Mouse (Mus musculus) embryo, embryonic 11 days (tissue): ENCODE measurements around the gene Iqgap3.

Experiments
- DNase-seq: peaks from one replicate; pipeline ENCODE4 v3.0.0-alpha.2; 2015

Gene Iqgap3

GRCm38 (mm10) chr3:88150999-88151364 lies 69.2 kb downstream of the Iqgap3 start:
- no peak for DNase-seq

- peak; percentile 65 for DNase-seq
Measured at GRCm38 (mm10) chr3:88152056-88152455, 70.3 kb downstream of the Iqgap3 start.

- DNase-seq, result no peak
Measured at GRCm38 (mm10) chr3:88153290-88154011, 71.7 kb downstream of the Iqgap3 start.

DNA sequence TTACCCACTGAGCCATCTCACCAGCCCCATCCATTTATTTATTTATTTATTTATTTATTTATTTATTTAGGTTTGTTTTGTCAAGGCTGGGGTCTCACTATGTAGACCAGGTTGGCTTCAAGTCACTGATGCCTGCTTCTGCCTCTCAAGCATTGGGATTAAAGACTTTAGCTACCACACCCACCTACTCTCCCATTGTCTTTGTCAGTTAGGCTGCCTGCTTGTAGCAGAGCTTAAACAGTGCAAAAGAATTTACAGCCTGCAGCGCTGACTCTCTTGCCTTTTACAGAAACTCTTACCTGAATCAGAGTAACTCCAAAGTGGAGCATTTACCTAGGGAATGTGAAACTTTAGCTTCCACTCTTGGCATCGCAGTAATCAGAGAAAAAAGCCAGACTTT lies 72.5 kb downstream of the Iqgap3 start:
- DNase-seq, result no peak

DNA sequence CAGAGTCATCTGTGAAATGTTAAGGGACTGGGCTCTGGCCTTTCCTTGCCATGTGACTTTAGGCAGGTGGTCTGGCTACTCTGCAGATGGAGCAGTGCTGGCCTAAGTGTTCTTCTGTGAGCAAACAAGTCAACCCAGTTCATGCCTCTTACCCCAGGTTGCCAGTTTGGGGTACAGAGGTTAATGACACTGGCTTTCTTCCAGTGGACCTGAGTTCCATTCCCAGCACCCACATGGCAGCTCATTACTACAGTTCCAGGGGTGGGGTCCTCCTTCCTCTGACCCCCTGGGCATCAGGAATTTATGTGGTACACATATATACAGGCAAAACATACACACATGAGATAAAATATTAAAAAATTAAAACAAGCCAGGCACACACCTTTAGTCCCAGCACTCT lies 75.0 kb downstream of the Iqgap3 start:
- DNase-seq, result no peak

- DNase-seq, result peak; percentile 92
Measured at GRCm38 (mm10) chr3:88157771-88158597, 76.2 kb downstream of the Iqgap3 start.

DNA sequence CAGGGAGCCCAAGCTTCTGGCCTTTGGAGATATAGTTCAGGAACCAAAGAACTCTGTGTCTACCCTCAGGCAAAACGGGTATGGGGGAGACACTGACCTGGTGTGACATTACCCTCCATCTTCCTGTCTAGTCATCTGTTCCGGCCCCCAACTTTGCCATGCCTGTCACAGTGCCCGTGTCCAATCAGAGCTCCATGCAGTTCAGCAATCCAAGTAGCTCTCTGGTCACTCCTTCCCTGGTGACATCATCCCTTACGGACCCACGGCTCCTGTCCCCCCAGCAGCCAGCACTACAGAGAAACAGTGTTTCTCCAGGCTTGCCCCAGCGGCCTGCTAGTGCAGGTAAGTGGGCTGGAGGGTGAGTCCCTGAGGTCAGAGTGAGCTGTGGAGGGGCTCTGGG lies 77.2 kb downstream of the Iqgap3 start:
- DNase-seq, result no peak

- no peak for DNase-seq
Measured at GRCm38 (mm10) chr3:88160856-88161255, 79.1 kb downstream of the Iqgap3 start.

DNA sequence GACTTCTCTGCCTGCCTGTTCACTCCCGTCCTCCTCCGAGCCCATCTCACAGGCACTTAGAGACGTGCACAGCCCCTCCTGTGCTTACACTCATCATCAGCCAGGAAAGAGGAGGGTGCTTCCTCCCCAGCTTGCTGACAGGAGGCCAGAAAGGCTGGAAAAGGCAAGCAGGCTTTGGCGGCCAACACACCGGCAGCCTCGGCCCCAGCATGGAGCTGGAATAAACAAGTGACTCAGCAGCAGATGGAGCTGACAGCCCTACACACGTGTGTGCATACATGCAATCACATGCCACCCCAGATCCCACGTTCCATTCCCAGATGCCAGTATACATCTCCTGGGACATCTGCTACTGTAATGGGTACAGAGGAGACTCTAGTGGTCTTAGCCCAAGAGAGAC lies 80.5 kb downstream of the Iqgap3 start:
- no peak for DNase-seq

- DNase-seq, result no peak
Measured at GRCm38 (mm10) chr3:88162811-88163210, 81.0 kb downstream of the Iqgap3 start.

GRCm38 (mm10) chr3:88163847-88164246 lies 82.1 kb downstream of the Iqgap3 start:
- no peak for DNase-seq

DNA sequence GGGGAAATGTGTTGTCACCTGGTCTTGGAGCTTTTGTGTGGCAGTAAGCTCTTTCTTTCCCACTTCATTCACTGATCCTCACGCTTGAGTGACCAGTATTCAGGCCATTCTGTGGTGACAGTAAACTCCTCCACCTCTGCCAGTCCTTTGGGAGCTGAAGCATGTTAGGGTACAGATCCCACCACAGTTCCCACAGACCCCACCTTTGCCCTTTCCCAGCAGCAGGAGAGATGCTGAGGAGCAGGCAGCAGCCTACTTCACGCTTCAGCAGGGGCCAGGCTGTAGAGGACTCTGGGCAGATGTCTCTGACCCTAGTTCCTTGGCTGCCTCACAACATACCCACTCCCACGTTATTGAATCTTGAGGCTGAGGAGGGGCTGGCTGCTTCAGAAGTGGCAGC lies 82.5 kb downstream of the Iqgap3 start:
- DNase-seq, result no peak

- no peak for DNase-seq
Measured at GRCm38 (mm10) chr3:88166056-88166455, 84.3 kb downstream of the Iqgap3 start.

DNA sequence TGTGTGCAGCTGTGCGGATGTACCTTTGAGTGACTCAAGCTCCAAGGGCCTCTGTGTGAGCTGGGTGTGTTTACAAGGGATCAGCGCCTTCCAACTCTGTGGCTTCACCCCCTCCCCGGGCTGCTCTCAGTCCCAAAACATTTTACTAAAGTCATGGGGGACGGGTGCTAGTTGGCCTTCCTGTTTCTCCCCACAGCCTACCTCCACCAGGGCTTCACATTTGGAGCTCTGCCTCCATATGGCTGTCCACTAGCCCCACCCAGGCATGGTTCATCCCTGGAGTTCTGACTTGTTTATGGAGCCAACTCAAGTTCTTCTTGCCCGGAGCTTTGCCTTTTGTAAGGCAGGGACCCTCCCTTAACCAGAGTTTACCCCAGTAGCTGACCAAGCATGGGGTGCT lies 88.6 kb downstream of the Iqgap3 start:
- no peak for DNase-seq
